Mouse (Mus musculus): ENCODE measurements at regions not wholly inside any gene's neighbourhood (a gene's known extent, or its start where the extent isn't known, plus 50 kb on each side); places are given as distances from the start of the nearest gene placed in this dataset.

DNA sequence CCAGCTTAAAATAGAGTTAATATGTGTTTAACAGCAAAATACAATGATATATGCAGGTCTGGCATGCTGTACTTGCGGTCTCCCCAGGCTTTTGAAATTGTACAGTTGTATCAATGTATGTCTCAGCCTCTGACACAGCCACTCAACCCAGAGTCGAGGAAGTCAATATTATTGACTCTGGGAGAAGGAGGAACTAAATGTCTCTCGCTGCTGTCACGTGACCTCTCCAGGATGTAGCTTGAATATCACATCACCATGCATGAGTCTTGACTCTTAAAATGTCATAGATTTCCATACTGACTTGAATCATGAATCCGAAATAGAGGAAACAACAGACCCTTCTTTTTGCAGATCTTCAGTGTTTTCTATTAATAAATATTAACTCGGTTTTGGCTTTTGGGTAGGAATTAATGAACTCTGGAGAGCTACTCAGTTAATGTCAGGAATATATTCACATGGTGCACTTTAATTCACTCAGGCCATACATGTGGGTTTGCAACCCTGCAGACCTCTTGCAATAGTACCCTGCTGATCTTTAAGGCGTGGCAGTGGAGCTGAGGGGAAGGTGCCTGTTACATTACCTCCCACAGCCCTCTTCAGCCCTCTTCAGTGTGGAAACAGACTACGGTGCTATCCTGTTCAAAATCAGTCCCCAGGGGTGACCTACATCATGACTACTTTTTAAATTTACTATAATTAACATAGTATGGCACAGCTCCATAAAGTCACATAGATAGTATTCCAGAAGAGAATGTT, 102.7 kb upstream of the Foxn2 start:
- DNase-seq (ENCODE audit: low read depth, low spot score) = no peak

DNA sequence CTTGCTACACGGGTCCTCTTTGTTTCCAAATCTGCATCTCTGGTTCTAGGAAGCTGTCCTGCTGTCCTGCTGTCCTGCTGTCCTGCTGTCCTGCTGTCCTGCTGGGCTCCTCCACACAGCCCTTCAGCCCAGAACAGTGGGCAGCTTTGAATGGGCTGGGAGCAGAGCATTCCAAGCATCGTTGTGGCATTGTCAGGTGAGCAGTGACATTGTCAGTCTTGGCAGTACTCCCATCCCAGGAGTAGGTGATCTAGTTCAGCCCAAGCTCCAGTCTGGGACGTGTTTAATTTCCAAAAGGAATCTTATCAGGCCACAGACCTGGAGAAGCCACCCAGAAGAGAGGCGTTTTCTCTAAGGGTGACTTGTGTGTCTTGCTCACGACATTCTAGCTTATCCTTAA, 99.4 kb upstream of the Foxn2 start:
- peak; percentile 35 for DNase-seq (ENCODE audit: low read depth, low spot score)

- no peak for DNase-seq (ENCODE audit: low read depth, low spot score)
These were observed 98.9 kb upstream of the Foxn2 start for GRCm38 (mm10) chr17:88341599-88341998.

DNA sequence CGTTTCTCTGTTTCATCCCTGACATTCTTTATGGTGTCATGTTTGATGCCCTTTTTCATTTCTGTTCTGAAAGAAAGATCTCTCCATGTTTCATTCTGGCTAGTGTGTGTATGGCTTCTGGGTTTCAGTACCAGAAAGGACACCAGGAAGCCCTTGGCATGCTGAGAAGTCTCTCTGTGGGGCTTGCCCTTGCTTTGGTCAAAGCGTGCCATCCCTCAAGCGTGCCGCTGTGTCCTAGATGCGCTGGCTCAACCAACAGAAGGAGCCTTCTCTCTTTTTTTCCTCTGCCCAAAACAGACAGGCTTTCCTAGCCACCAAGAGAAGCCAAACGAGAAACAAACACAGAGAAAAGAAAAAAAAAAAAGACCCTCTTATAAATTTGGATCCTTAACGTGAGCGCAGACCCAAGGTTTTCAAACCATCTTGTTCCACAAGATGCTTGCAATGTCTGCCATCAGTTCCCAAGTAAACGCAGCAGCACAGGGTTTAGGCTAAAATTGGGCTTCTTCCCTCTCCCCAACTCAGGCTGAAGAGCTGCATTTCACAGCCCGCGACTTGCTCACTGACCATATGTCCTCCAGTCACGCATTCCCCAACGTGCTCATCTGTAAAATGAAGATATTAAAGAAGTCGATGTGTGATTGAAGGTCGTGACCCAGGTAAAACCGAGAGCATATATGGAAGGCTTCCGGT, 97.3 kb upstream of the Foxn2 start:
- DNase-seq (ENCODE audit: low read depth, low spot score) = no peak

- DNase-seq (ENCODE audit: low read depth, low spot score) = no peak
These were observed 95.1 kb upstream of the Foxn2 start for GRCm38 (mm10) chr17:88345433-88345832.

DNA sequence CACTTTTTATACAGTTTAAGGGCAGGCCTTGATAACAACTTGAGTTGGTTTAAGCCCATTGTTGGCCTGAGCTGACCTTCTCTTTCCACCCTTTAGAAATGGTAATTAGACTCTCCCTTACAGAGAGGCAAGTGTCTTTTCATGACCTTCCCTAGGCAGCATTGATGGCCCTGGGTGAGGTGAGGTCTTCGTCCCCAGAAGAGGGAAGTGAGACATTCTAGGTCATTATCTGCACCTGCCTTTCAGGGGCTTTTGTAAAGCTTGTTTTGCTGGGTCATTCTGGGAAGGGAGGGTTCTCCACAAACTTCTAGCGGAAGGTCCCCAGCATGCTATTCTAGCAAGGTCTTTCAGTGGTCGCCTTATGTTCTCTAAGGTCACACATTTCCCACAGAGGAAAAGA, 93.6 kb upstream of the Foxn2 start:
- peak; percentile 93 for DNase-seq (ENCODE audit: low read depth, low spot score)

DNA sequence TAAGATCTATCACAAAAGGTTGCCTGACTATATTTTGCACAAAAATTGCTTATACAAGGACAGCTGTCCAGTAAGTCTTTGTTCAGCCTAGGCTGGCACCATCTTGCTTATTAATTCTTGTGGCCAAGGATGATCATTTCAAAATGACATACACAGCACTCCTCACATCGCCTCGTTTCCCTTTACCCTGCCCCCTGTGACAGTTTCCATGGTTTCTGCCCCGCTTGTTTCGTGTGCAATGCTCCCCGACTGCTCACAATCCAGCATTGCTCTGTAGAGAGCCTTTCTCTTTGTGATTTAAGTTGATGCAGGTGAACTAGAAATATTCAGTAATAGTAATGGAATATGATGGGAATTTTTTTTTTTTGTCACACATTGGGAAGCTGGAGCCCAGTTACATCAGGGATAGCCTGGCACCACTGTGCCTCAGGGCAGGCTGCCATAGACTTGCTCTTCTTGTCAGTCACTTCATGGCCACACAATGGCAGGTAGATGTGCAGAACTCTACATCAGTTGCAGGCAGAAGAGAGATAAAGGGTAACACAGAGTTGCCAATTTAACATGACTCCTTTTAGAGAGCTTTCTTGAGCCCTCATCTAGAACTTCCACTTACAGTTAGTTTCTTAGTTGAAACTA, 90.6 kb upstream of the Foxn2 start:
- no peak for DNase-seq (ENCODE audit: low read depth, low spot score)

GRCm38 (mm10) chr17:88350986-88351385, 89.5 kb upstream of the Foxn2 start:
- no peak for DNase-seq (ENCODE audit: low read depth, low spot score)

- DNase-seq (ENCODE audit: low read depth, low spot score) = peak; percentile 47
These were observed 87.6 kb upstream of the Foxn2 start for GRCm38 (mm10) chr17:88352960-88353359.

DNA sequence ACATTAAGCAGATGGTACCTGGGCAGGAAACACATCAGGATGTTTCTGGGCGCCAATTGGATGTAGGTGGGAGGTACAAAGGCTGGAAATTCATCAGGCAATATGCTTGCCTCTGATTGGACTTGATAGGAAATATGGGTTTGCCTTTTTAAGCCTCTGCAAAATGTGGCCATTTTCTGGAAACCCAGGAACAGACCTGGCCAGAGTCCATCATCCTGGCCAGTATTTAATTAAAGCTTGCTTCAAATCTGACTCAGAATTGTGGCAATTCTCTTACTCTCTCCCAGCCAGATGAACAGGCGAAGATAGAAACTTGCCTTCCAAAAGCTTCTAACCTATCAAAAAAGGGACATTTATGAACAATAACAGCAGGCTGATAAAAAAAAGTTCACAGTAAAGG, 79.3 kb upstream of the Foxn2 start:
- DNase-seq (ENCODE audit: low read depth, low spot score) = no peak

DNA sequence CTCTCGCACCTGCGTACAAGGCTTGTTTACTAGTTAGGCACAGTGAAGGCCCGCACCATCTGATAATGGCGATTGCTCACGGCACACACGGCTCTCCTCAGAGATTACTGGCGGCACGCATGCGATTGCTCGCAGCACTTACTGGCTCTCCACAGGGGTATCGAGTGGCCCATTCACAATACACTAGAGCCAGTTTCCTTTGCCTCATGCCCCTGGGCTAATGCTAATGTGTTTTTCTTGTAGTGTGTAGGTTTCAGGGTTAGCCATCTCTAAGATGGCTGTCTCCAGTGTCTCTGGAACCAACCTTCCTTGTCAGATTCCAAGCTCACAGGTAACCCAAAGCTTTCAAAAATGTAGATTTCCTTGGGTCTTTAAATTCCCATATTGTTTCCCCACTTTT, 78.1 kb upstream of the Foxn2 start:
- peak; percentile 71 for DNase-seq (ENCODE audit: low read depth, low spot score)

DNA sequence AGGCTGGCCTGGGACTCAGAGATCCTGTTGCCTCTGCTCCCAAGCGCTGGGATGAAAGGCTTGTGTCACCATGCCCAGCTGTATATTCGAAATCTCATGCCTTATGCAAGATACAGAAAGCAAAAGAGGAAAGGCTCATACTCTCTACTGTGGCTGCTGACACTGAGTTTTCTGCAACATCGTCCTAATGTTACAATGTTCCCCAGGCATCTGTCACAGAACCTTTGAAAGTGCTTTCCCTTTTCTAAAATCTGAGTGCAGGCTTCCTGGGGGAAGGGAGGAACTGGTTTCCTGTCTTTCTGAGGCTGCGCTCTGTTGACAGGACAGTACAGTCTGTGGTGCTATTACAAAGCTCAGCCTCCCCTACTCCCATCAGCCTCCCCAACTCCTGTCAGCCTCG, 72.6 kb upstream of the Foxn2 start:
- no peak for DNase-seq (ENCODE audit: low read depth, low spot score)

DNA sequence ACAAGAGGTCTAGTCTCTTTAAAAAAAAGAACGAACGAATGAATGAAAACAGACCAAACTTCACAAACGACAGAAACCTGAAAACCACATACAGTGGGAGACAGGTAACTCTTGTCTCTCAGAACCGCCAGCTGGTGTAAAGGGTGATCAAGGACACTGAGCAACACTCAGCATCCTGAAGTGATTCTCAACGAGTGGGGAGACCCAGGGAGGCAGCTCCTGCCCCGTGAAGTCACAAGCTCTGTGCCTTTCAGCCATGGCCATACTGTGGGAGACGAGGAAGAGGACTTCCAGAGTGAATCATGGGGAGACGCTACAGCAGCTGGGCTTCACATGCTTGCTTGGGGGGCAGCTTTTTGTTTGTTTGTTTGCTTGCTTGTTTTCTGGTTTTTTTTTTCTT, 70.5 kb upstream of the Foxn2 start:
- DNase-seq (ENCODE audit: low read depth, low spot score) = no peak

DNA sequence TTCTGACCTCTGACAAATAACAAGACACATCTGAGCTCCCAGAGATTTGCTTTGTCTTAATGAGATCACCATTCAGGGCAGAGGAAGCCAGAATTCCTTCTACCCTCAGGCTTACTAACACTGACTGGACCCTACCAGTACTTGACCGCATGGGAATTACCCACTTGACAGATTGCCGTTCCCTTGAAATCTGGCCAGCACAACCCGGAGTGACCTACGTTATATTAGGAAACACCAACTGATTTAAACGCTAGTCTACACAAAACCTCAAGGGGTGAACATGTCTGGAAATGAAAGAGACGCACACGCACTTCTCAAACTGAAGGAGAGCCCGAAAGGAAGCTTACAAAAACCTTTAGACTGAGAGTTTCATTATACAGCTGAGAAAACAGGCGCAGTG, 69.8 kb upstream of the Foxn2 start:
- DNase-seq (ENCODE audit: low read depth, low spot score) = no peak

GRCm38 (mm10) chr17:88378505-88378904, 62.0 kb upstream of the Foxn2 start:
- peak; percentile 86 for DNase-seq (ENCODE audit: low read depth, low spot score)

DNA sequence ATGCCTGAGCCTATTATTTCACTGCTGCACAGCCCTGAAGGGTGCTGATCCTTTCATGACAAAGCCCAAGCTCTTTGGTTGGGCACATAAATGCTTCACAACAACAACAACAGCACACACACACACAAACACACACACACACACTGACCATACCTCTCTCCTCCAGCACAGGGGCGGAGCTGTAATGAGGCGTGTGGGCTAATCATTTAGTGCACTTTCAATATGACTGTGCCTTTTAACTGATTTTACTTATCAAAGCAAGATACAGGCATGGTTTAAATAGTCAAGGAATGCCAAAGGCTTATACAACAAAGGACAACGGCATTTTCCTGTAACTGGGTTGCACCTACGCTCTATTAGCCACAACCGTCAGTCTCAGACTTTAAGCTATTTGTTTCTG, 61.1 kb upstream of the Foxn2 start:
- no peak for DNase-seq (ENCODE audit: low read depth, low spot score)

- peak; percentile 43 for DNase-seq (ENCODE audit: low read depth, low spot score)
These were observed 59.4 kb upstream of the Foxn2 start for GRCm38 (mm10) chr17:88381106-88381505.

GRCm38 (mm10) chr17:88383447-88383846, 57.1 kb upstream of the Foxn2 start:
- DNase-seq (ENCODE audit: low read depth, low spot score) = no peak

DNA sequence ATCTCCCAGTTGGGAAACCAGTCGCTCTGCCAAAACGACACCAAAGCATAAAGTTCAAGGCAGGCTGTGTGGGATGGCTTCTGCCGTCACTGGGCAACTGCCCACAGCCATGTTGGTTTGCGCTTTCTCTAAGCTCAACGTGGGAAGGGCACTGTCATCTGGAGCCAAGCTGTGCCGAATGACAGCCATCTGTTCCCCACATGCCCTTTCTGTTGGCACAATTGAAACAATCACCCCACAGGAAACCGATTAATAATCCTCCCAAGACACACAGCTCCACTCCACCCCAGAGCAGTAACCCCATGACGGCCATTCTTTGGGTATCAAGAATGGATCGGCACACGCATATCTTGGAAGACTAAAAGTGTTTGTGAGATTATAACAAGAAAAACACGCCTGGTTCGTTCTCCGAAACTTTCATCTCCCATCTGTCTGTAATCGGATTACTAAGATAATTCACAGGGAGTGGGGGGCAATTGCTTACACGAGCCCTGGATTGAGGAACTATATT, 52.0 kb upstream of the Foxn2 start:
- DNase-seq (ENCODE audit: low read depth, low spot score) = no peak

DNA sequence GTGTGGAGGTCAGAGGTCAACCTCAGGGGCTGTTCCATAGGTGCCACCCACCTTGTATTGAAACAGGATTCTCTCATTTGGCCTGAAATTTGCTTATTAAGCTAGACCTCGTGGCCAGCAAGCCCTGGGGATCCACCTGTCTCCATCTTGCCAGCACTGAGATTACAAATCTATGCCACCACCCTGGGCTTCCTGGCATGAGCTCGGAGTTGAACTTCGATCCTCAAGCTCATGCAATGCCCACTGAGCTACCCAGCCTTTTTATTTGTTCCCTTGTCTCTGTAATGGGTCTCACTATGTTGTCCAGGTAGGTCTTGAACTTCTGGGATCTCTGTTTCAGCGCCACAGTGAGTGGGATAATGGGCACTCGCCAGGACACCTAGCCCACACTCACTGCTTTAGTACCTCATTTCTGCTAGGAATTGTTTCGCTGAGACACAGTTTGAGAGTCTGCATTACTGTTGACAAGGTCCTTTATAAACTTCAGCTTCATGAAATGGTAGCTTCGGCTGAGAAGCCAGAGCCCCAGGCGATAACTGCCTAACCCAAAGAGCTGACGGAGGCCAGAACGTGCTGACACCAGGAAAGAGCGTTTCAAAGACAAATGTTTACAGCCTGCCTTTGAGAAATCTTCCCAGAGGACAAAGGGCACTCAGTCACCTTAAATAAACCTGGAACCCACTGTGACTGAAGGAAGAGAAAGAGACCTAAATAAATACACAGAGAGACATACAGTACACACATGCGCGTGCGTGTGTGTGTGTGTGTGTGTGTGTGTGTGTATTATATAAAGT, 50.6 kb upstream of the Foxn2 start:
- peak; percentile 46 for DNase-seq (ENCODE audit: low read depth, low spot score)

All from ZHBTc4 (cell line).